Mouse (Mus musculus): ENCODE data around the gene Fgg.

GRCm38 (mm10) chr3:83055281-83056038 lies 47.9 kb downstream of the Fgg start, which contains the start of gene Plrg1:
- TF ChIP-seq CTCF (IDR thresholded peaks at IDR 0.05; ENCODE audit: insufficient read depth, low read length), result no peak
- TF ChIP-seq POLR2A (IDR thresholded peaks at IDR 0.05; ENCODE audit: borderline replicate concordance, extremely low read depth, low read depth, low read length), result peak; percentile 87

Data from lung, adult 2 months (tissue).